Mouse (Mus musculus) cortical plate, adult 2 months (tissue): ENCODE results near the gene Ankdd1a. TPM values are rescaled to one million over a fixed set of nuclear protein-coding genes. Genes with fewer than 3 reads are reported as not detected.

Experiments used
- H3K27ac ChIP-seq: fragments of 200-500 bp; 2 replicates; pipeline ENCODE4 v1.5.1; 2012; ENCODE audit warnings: low read length, control low read depth, inconsistent platforms; ENCODE audit not compliant: insufficient read depth
- H3K4me1 ChIP-seq: fragments of 200-500 bp; 2 replicates; pipeline ENCODE4 v1.6.1; 2011; ENCODE audit warnings: low read length; ENCODE audit not compliant: control insufficient read depth, insufficient read depth
- H3K4me3 ChIP-seq: fragments of 200-500 bp; 2 replicates; pipeline ENCODE4 v1.5.1; 2011; ENCODE audit warnings: mild to moderate bottlenecking, low read length, control low read depth; ENCODE audit not compliant: insufficient read depth
- CTCF ChIP-seq: fragments of 200-500 bp; IDR thresholded peaks from 2 replicates; pipeline ENCODE4 v1.5.1; 2011; ENCODE audit warnings: mild to moderate bottlenecking, control low read depth, low read length; ENCODE audit not compliant: insufficient read depth; ENCODE audit errors: extremely low read depth
- POLR2A ChIP-seq: fragments of 200-500 bp; IDR thresholded peaks from 2 replicates; pipeline ENCODE4 v1.6.1; 2011; ENCODE audit warnings: mild to moderate bottlenecking, low read length, control low read depth; ENCODE audit not compliant: insufficient read depth; ENCODE audit errors: extremely low read depth
- polyA plus RNA-seq: library from polyadenylated mRNA; depleted of rRNA; stranded (reverse); fragments of >200 nt; gene quantifications from 2 replicates; pipeline ENCODE4 v1.2.3, GENCODE M21; 2012

Ankdd1a gene
- polyA plus RNA-seq, 1 experiment = 1.8 TPM

GRCm38 (mm10) chr9:65547111-65547510, 27.1 kb upstream of the Ankdd1a start:
- H3K4me1 ChIP-seq = no peaks in the 10 kb centered on the region
- no peak overlapping the region for H3K27ac ChIP-seq

GRCm38 (mm10) chr9:65546413-65546695, 26.4 kb upstream of the Ankdd1a start:
- Histone ChIP-seq H3K4me1 (0 out of 2 replicates have a peak, but pooled peaks cover 2% of the 10 kb centered on the region), H3K4me3 (no peak overlapping the region), H3K27ac (no peak overlapping the region)
- no peak for TF ChIP-seq CTCF
- no peak for TF ChIP-seq POLR2A

More at GRCm38 (mm10) chr9:65547111-65547510, 27.1 kb upstream of the Ankdd1a start:
- H3K4me3 ChIP-seq = no peak overlapping the region
- TF ChIP-seq POLR2A = no peak
- no peak for TF ChIP-seq CTCF

- TF ChIP-seq CTCF (no peak), POLR2A (no peak)
- no peak overlapping the region for H3K27ac ChIP-seq
- H3K4me1 ChIP-seq = 0 out of 2 replicates have a peak, but pooled peaks cover 2% of the 10 kb centered on the region
- H3K4me3 ChIP-seq = no peak overlapping the region
These were observed 25.8 kb upstream of the Ankdd1a start for GRCm38 (mm10) chr9:65545635-65546412.

GRCm38 (mm10) chr9:65542111-65542524, 22.1 kb upstream of the Ankdd1a start:
- Histone ChIP-seq H3K27ac (no peak overlapping the region), H3K4me1 (0 out of 2 replicates have a peak, but pooled peaks cover 2% of the 10 kb centered on the region), H3K4me3 (no peak overlapping the region)
- no peak for TF ChIP-seq POLR2A
- no peak for TF ChIP-seq CTCF

GRCm38 (mm10) chr9:65541126-65542068, 21.4 kb upstream of the Ankdd1a start:
- Histone ChIP-seq H3K27ac (no peak overlapping the region), H3K4me1 (0 out of 2 replicates have a peak, but pooled peaks cover 2% of the 10 kb centered on the region), H3K4me3 (no peak overlapping the region)
- TF ChIP-seq CTCF (no peak), POLR2A (no peak)

- Histone ChIP-seq H3K4me1 (0 out of 2 replicates have a peak, but pooled peaks cover 2% of the 10 kb centered on the region), H3K4me3 (no peak overlapping the region), H3K27ac (no peak overlapping the region)
- TF ChIP-seq POLR2A (no peak), CTCF (no peak)
These were observed 19.7 kb upstream of the Ankdd1a start for GRCm38 (mm10) chr9:65539697-65540096.

GRCm38 (mm10) chr9:65537901-65538630, 18.1 kb upstream of the Ankdd1a start:
- TF ChIP-seq POLR2A = no peak
- TF ChIP-seq CTCF = no peak
- Histone ChIP-seq H3K4me1 (0 out of 2 replicates have a peak, but pooled peaks cover 2% of the 10 kb centered on the region), H3K4me3 (no peak overlapping the region), H3K27ac (no peak overlapping the region)

GRCm38 (mm10) chr9:65536491-65536890, 16.5 kb upstream of the Ankdd1a start:
- no peak overlapping the region for H3K4me3 ChIP-seq
- no peaks in the 10 kb centered on the region for H3K4me1 ChIP-seq
- H3K27ac ChIP-seq = no peak overlapping the region
- no peak for TF ChIP-seq CTCF

- Histone ChIP-seq H3K27ac (no peak overlapping the region), H3K4me1 (no peaks in the 10 kb centered on the region), H3K4me3 (no peak overlapping the region)
- no peak for TF ChIP-seq POLR2A
- TF ChIP-seq CTCF = no peak
These were observed 15.9 kb upstream of the Ankdd1a start for GRCm38 (mm10) chr9:65535789-65536469.
